Mouse (Mus musculus): Measurements from ENCODE around the gene AW551984. TPM values are rescaled to one million over a fixed set of nuclear protein-coding genes. Genes with fewer than 3 reads are reported as not detected.

The AW551984 gene
- polyA plus RNA-seq, 1 experiment from 2014 or later, result 19.9 TPM

GRCm38 (mm10) chr9:39610355-39610754, 6.2 kb upstream of the AW551984 start, which contains the start of gene Olfr148:
TSS of gene Olfr148 (plus strand) at chr9:39610655.
- H3K9me3 ChIP-seq (ENCODE audit: control insufficient read depth, low read length), result no peaks in the 10 kb centered on the region
- no peak within 1 kb of the TSS for H3K4me3 ChIP-seq (ENCODE audit: low read length)
- no peak for ATAC-seq (ENCODE audit: low FRiP score, low TSS enrichment)
- no peaks in the 10 kb centered on the region for H3K36me3 ChIP-seq (ENCODE audit: control insufficient read depth, insufficient read depth, low read length)
- H3K27ac ChIP-seq (ENCODE audit: low read depth, low read length), result no peak within 1 kb of the TSS
- H3K27me3 ChIP-seq (ENCODE audit: control insufficient read depth, insufficient read depth, low read length), result no peaks in the 10 kb centered on the region
- 76% methylated on average over 3 of the region's 3 CpGs for WGBS
- no peak within 1 kb of the TSS for H3K9ac ChIP-seq (ENCODE audit: low read depth, low read length)
- no peak within 1 kb of the TSS for H3K4me2 ChIP-seq (replicated peaks; ENCODE audit: low read depth, low read length)
- no peaks in the 10 kb centered on the region for H3K4me1 ChIP-seq (ENCODE audit: control insufficient read depth, insufficient read depth, low read length)

- no peaks in the 10 kb centered on the region for H3K36me3 ChIP-seq (ENCODE audit: control insufficient read depth, insufficient read depth, low read length)
- no peak overlapping the region for H3K27ac ChIP-seq (ENCODE audit: low read depth, low read length)
- no peaks in the 10 kb centered on the region for H3K4me1 ChIP-seq (ENCODE audit: control insufficient read depth, insufficient read depth, low read length)
- H3K4me2 ChIP-seq (replicated peaks; ENCODE audit: low read depth, low read length), result no peak overlapping the region
- H3K9me3 ChIP-seq (ENCODE audit: control insufficient read depth, low read length), result no peaks in the 10 kb centered on the region
- peak; percentile 67; the same call in 1 of the 2 replicates for ATAC-seq (ENCODE audit: low FRiP score, low TSS enrichment)
- H3K9ac ChIP-seq (ENCODE audit: low read depth, low read length), result no peak overlapping the region
- H3K27me3 ChIP-seq (ENCODE audit: control insufficient read depth, insufficient read depth, low read length), result no peaks in the 10 kb centered on the region
- no peak overlapping the region for H3K4me3 ChIP-seq (ENCODE audit: low read length)
Measured at GRCm38 (mm10) chr9:39608497-39608896, 4.3 kb upstream of the AW551984 start.

DNA sequence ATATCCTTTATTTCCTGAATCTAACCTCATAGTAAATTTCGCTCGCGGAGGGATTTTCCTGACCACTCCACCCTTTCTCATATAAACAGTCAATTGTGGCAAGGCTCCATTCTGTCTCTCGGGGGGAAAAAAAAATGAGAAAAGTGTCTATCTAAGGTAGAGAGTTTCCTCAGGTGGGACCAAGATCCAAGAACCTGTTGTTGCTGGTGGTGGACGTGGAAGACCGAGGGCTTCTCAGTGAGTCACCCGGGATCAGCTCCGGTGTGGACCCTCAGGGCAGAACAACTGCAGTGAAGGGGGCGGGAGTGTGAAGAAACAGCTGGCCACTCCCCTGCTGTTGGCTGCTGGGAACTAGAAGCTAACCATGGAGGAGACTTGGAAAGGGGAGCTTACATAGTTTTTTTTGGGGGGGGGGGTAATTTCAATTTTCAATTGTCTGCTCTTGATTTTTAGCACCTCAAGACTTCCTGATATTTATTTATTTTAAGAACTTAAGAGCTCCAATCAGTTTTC, 814 bp downstream of the AW551984 start:
- H3K27me3 ChIP-seq (ENCODE audit: control insufficient read depth, insufficient read depth, low read length), result no peaks in the 10 kb centered on the region
- H3K4me2 ChIP-seq (replicated peaks; ENCODE audit: low read depth, low read length), result peak overlapping the region; percentile 75
- no peaks in the 10 kb centered on the region for H3K36me3 ChIP-seq (ENCODE audit: control insufficient read depth, insufficient read depth, low read length)
- no peaks in the 10 kb centered on the region for H3K4me1 ChIP-seq (ENCODE audit: control insufficient read depth, insufficient read depth, low read length)
- peak; percentile 87 for ATAC-seq (ENCODE audit: low FRiP score, low TSS enrichment)
- peak overlapping the region; percentile 42 for H3K4me3 ChIP-seq (ENCODE audit: low read length)
- peak overlapping the region; percentile 42; the same call in 1 of the 2 replicates for H3K9ac ChIP-seq (ENCODE audit: low read depth, low read length)
- 1% methylated on average over 9 of the region's 9 CpGs for WGBS
- no peaks in the 10 kb centered on the region for H3K9me3 ChIP-seq (ENCODE audit: control insufficient read depth, low read length)
- H3K27ac ChIP-seq (ENCODE audit: low read depth, low read length), result peak overlapping the region; percentile 37; the same call in 1 of the 2 replicates

GRCm38 (mm10) chr9:39602536-39603332, 1.5 kb downstream of the AW551984 start:
- under 1% methylated on average over 19 of the region's 19 CpGs for WGBS
- Histone ChIP-seq H3K27ac (ENCODE audit: low read depth, low read length) (peak overlapping the region; percentile 37; the same call in 1 of the 2 replicates), H3K4me1 (ENCODE audit: control insufficient read depth, insufficient read depth, low read length) (no peaks in the 10 kb centered on the region), H3K9ac (ENCODE audit: low read depth, low read length) (peak overlapping the region; percentile 42; the same call in 1 of the 2 replicates), H3K36me3 (ENCODE audit: control insufficient read depth, insufficient read depth, low read length) (no peaks in the 10 kb centered on the region), H3K4me3 (ENCODE audit: low read length) (peak overlapping the region; percentile 42), H3K27me3 (ENCODE audit: control insufficient read depth, insufficient read depth, low read length) (no peaks in the 10 kb centered on the region), H3K4me2 (replicated peaks; ENCODE audit: low read depth, low read length) (peak overlapping the region; percentile 75), H3K9me3 (ENCODE audit: control insufficient read depth, low read length) (no peaks in the 10 kb centered on the region)
- ATAC-seq (ENCODE audit: low FRiP score, low TSS enrichment), result peak; percentile 85

GRCm38 (mm10) chr9:39577050-39577449, 27.2 kb downstream of the AW551984 start:
- no peaks in the 10 kb centered on the region for H3K9me3 ChIP-seq (ENCODE audit: control insufficient read depth, low read length)
- H3K27ac ChIP-seq (ENCODE audit: low read depth, low read length), result no peak overlapping the region
- WGBS, result 88% methylated on average over 5 of the region's 5 CpGs
- no peaks in the 10 kb centered on the region for H3K4me1 ChIP-seq (ENCODE audit: control insufficient read depth, insufficient read depth, low read length)
- no peak overlapping the region for H3K4me2 ChIP-seq (replicated peaks; ENCODE audit: low read depth, low read length)
- H3K36me3 ChIP-seq (ENCODE audit: control insufficient read depth, insufficient read depth, low read length), result no peaks in the 10 kb centered on the region
- H3K9ac ChIP-seq (ENCODE audit: low read depth, low read length), result no peak overlapping the region
- ATAC-seq (ENCODE audit: low FRiP score, low TSS enrichment), result no peak
- no peak overlapping the region for H3K4me3 ChIP-seq (ENCODE audit: low read length)
- no peaks in the 10 kb centered on the region for H3K27me3 ChIP-seq (ENCODE audit: control insufficient read depth, insufficient read depth, low read length)

DNA sequence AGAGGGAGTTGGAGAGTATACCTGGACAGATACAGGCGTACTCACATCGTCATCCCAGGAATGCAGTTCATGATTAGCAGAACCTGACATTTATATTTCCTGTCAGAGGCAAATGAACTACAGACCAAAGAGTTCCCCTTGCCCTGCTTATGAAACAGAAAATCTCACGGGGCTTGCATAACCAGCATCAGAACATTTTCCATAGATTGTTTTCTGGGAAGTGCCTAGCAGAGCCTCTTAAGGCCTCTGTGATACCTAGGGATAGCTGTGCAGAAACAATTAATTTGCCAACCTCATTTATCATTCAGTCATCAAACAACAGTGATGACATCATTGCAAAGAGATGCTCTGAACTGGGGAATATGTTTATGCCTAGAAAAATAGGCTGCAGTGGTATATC, 28.7 kb downstream of the AW551984 start, which contains the start of gene Olfr959:
TSS of gene Olfr959 (minus strand) at position 101 of the 400 bp plus-strand sequence.
- no peak within 1 kb of the TSS for H3K4me2 ChIP-seq (replicated peaks; ENCODE audit: low read depth, low read length)
- H3K4me3 ChIP-seq (ENCODE audit: low read length), result no peak within 1 kb of the TSS
- no peaks in the 10 kb centered on the region for H3K36me3 ChIP-seq (ENCODE audit: control insufficient read depth, insufficient read depth, low read length)
- no peak for ATAC-seq (ENCODE audit: low FRiP score, low TSS enrichment)
- no peaks in the 10 kb centered on the region for H3K27me3 ChIP-seq (ENCODE audit: control insufficient read depth, insufficient read depth, low read length)
- no peaks in the 10 kb centered on the region for H3K9me3 ChIP-seq (ENCODE audit: control insufficient read depth, low read length)
- no peak within 1 kb of the TSS for H3K27ac ChIP-seq (ENCODE audit: low read depth, low read length)
- H3K9ac ChIP-seq (ENCODE audit: low read depth, low read length), result no peak within 1 kb of the TSS
- WGBS, result 74% methylated on average over 3 of the region's 3 CpGs
- H3K4me1 ChIP-seq (ENCODE audit: control insufficient read depth, insufficient read depth, low read length), result no peaks in the 10 kb centered on the region

DNA sequence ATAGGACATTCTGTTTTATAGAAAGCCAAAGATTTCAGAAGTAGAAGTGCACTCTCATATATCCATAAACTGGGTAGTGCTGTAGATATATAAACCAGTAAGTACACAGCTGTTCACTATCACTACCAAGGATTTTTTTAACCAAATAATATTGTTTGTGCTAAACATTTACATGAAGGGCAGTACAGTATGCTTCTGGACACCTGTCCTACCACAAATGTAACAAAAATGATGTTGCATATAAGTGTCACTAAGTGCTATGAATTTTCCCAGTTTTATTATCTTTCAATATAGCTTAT, 45.9 kb downstream of the AW551984 start:
- Histone ChIP-seq H3K36me3 (ENCODE audit: control insufficient read depth, insufficient read depth, low read length) (no peaks in the 10 kb centered on the region), H3K27me3 (ENCODE audit: control insufficient read depth, insufficient read depth, low read length) (no peaks in the 10 kb centered on the region), H3K9me3 (ENCODE audit: control insufficient read depth, low read length) (no peaks in the 10 kb centered on the region), H3K4me3 (ENCODE audit: low read length) (no peak overlapping the region), H3K4me2 (replicated peaks; ENCODE audit: low read depth, low read length) (no peak overlapping the region), H3K4me1 (ENCODE audit: control insufficient read depth, insufficient read depth, low read length) (no peaks in the 10 kb centered on the region), H3K27ac (ENCODE audit: low read depth, low read length) (no peak overlapping the region), H3K9ac (ENCODE audit: low read depth, low read length) (no peak overlapping the region)
- no peak for ATAC-seq (ENCODE audit: low FRiP score, low TSS enrichment)

DNA sequence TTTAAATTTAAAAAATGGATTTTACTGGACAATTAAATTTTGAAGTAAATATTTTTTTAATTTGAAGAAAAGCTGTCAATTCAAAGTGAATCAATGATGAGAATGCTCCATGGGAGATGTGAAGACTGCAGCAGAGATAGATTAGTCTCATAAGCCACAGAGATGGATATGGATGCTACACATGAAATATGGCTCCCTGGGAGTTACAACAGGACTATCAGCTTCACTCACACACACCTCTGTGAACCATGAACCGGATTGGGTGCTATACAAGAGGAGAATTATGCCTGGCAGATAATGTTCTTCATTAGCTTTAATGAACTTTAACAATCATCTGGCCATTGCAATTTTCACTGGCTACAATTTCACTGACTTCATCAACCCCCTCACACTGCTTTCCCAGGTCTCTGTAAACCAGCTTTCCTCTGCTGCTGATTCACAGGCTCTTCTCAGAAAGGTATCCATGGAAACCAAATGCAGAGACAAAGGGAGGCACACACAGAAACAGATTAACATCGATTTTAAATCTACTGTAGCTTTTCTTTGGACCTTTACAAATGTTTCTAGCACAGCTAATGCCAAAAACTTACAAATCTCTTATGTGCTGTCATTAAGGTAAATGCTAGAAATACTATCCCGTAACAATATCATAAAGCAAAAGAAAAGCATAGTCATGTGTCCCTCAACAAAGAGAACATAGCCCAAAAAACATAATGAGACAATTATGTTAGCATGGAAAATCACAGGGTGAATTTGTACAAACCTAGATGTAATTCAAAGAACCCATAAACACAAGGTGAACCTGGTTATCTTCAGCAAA, 46.5 kb downstream of the AW551984 start:
- WGBS, result 61% methylated on average over 3 of the region's 3 CpGs
- Histone ChIP-seq H3K9me3 (ENCODE audit: control insufficient read depth, low read length) (no peaks in the 10 kb centered on the region), H3K27me3 (ENCODE audit: control insufficient read depth, insufficient read depth, low read length) (no peaks in the 10 kb centered on the region), H3K27ac (ENCODE audit: low read depth, low read length) (no peak overlapping the region), H3K36me3 (ENCODE audit: control insufficient read depth, insufficient read depth, low read length) (no peaks in the 10 kb centered on the region), H3K9ac (ENCODE audit: low read depth, low read length) (no peak overlapping the region), H3K4me2 (replicated peaks; ENCODE audit: low read depth, low read length) (no peak overlapping the region), H3K4me1 (ENCODE audit: control insufficient read depth, insufficient read depth, low read length) (no peaks in the 10 kb centered on the region), H3K4me3 (ENCODE audit: low read length) (no peak overlapping the region)
- ATAC-seq (ENCODE audit: low FRiP score, low TSS enrichment), result no peak

DNA sequence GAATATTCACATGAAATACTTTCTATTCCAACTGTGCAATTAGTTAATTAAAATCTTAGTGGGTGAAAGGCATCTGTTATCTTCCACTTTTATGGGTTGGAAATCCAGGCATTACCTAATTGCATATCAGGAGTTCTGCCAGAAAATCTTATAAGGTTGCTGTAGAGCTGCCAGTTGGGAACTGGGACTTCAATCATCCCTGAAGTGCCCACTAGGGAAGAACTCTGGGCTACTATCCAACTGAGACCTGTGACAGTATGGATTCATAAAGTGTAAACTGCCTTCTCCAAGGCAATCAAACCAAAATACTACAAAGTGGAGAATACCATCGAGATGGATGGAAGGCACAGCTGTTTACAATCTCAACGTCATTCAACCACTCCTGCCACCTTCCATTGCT, 50.3 kb downstream of the AW551984 start, which contains the start of gene Olfr958:
TSS of gene Olfr958 (minus strand) at position 109 of the 400 bp plus-strand sequence.
- no peaks in the 10 kb centered on the region for H3K4me1 ChIP-seq (ENCODE audit: control insufficient read depth, insufficient read depth, low read length)
- no peak within 1 kb of the TSS for H3K9ac ChIP-seq (ENCODE audit: low read depth, low read length)
- ATAC-seq (ENCODE audit: low FRiP score, low TSS enrichment), result no peak
- no peak within 1 kb of the TSS for H3K27ac ChIP-seq (ENCODE audit: low read depth, low read length)
- H3K4me2 ChIP-seq (replicated peaks; ENCODE audit: low read depth, low read length), result no peak within 1 kb of the TSS
- no peaks in the 10 kb centered on the region for H3K36me3 ChIP-seq (ENCODE audit: control insufficient read depth, insufficient read depth, low read length)
- no peak within 1 kb of the TSS for H3K4me3 ChIP-seq (ENCODE audit: low read length)
- no peaks in the 10 kb centered on the region for H3K27me3 ChIP-seq (ENCODE audit: control insufficient read depth, insufficient read depth, low read length)
- H3K9me3 ChIP-seq (ENCODE audit: control insufficient read depth, low read length), result no peaks in the 10 kb centered on the region
- WGBS, result 64% methylated on average over 2 of the region's 2 CpGs
